Mouse (Mus musculus): ENCODE measurements around the gene Itsn2.
"Not testable (repeated sequence)": the region's sequence is repeated elsewhere in the genome, so short reads cannot be mapped to it uniquely, and the experiment has no call there.

The Itsn2 gene

DNA sequence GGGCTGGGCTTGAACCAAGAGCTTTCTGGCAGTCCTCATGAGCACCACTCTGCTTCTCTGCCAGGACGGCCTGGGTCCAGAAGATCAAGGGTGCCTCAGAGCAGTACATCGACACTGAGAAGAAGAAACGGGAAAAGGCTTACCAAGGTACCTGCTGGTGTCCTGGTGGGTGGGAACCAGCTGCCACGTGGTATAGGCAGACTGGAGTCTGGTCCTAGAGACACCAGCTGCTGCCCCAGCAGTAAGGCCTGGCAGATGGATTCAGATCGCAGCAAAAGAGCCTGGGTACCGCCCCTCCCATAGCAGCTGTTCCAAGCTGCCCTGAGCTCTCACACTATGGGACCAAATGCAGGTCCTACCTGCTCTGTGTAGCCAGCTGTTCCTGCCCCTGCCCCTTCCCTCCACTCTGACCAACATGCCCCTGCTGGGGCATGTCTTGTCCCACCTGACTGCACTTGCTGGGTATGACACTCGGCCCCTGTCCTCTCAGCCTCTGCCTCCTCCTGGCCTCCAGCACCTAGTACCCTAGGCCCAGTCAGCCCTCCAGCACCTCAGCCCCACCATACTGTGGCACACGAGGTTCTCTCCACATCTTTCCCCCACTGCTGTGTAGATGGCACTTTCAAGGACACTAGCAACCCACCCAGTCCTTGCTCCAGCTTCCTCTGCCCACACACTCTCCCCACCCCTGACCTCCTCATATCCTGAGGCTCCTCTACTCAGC is 116.6 kb downstream of the Itsn2 start:
- no peak for DNase-seq

GRCm38 (mm10) chr12:4709926-4710325 is 117.5 kb downstream of the Itsn2 start:
- DNase-seq: no peak

DNA sequence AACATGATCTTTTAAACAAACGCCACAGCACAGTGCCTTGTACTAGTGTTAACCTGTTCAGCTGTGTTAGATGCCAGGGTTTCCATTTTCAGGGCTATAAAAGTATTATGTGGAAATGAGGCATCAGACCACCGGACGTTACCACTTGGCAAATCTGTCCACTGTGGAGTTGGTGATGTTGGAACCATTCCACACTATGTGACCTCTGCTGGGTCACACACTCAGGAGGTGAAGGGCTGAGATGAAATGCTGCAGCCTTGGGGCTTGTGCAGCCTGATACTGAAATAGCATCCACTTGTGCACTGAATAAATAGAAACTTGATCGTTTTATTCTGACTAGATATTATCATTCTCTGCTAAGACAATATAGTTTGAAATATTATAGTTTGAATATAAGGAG is 120.9 kb downstream of the Itsn2 start:
- no peak for DNase-seq

- DNase-seq: no peak
Observed at GRCm38 (mm10) chr12:4715606-4716005, 123.2 kb downstream of the Itsn2 start.

DNA sequence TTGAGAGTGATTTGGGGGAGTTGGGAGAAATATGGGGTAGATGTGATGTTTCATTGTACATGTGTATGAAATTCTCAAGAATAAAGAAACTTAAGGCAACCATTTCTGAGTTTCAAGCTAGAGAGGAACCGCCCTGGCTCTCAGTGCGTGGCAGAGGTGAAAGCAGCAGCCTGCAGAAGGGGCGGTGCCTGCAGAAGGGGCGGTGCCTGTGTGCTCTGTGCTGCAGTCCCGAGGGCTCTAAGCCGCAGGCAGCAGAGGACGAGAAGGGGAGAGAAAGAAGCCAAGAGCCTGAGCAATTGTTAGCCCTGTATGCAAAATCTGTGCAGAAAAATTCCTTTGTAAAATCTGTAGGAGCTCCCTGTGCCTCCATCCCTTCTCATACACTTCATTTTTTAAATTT is 125.0 kb downstream of the Itsn2 start:
- no peak for DNase-seq

GRCm38 (mm10) chr12:4719066-4719761 is 126.8 kb downstream of the Itsn2 start:
- DNase-seq: no peak

GRCm38 (mm10) chr12:4719762-4720754 is 127.6 kb downstream of the Itsn2 start:
- DNase-seq: no peak

GRCm38 (mm10) chr12:4729165-4729564 is 136.7 kb downstream of the Itsn2 start:
- no peak for DNase-seq

GRCm38 (mm10) chr12:4731629-4732028 is 139.2 kb downstream of the Itsn2 start:
- DNase-seq: no peak

- no peak for DNase-seq
Observed at GRCm38 (mm10) chr12:4732332-4732731, 139.9 kb downstream of the Itsn2 start.

- no peak for DNase-seq
Observed at GRCm38 (mm10) chr12:4738031-4738576, 145.7 kb downstream of the Itsn2 start, which contains the start of gene Fam228a. Gene Fam228a (minus strand): TSS chr12:4738430.

DNA sequence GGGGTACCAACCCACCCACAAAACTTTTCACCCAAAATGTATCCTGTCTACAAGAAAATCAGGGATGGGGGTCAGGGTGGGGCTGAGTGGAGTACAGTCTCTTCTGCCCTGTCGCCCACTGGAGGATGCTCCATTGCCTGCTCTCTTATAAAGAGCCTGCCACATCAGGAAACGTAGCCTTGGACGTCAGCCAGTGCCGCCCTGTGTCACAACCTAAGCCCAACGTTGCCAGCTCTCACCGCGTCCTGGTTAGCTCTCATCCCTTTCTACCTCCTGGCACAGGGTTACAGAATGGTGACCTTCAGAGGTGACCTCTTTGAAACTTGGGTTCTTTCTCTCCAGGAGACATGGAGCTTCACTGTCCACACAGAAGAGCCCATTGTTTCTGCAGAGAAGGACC is 148.4 kb downstream of the Itsn2 start:
- DNase-seq: no peak

DNA sequence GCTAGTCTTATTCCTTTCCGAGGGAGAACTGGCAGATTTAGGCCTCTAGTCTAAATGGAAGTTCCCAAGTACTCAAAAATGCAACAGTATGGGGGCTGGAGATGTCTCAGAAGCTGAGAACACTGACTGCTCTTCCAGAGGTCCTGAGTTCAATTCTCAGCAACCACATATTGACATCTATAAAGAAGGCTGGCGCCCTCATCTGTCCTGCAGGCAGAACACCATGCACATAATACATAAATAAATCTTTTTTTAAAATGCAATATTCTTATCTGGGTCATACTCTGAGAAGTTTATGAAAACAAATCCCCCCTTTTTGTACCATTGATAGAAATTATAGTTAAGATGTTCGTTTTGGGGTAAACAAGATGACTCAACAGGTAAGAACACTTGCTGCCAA is 149.7 kb downstream of the Itsn2 start:
- no peak for DNase-seq

- DNase-seq: no peak
Observed at GRCm38 (mm10) chr12:4744486-4744885, 152.0 kb downstream of the Itsn2 start.

- DNase-seq: not testable (repeated sequence)
Observed at GRCm38 (mm10) chr12:4754451-4754850, 162.0 kb downstream of the Itsn2 start.

GRCm38 (mm10) chr12:4757060-4757459 is 164.6 kb downstream of the Itsn2 start:
- no peak for DNase-seq

Measured in kidney, adult 11 months (tissue).